Mouse (Mus musculus): ENCODE results near the gene Zc3h12d. TPM values are rescaled to one million over a fixed set of nuclear protein-coding genes. Genes with fewer than 3 reads are reported as not detected.

Zc3h12d gene
- polyA plus RNA-seq, 1 experiment from 2014 or later: 0.12 TPM

Small RNA genes lying within 50 kb of the gene (microRNA-seq; reads per million reads assigned to microRNA genes)
- 1.6 reads per million for gene Mir5104

Other genes with a start within 250 kb of the Zc3h12d start
- gene Lrp11, start 242.7 kb upstream of the Zc3h12d start, polyA plus RNA-seq (2014; fragmentation: Nextera tagmentation; extraction: Ambion mirVana): 9.6 and 11.5 TPM in 2 replicates
- gene Nup43, start 165.0 kb upstream of the Zc3h12d start, polyA plus RNA-seq (2014; fragmentation: Nextera tagmentation; extraction: Ambion mirVana): 57.3 and 66.2 TPM in 2 replicates
- gene Pcmt1, start 151.3 kb upstream of the Zc3h12d start, polyA plus RNA-seq (2014; fragmentation: Nextera tagmentation; extraction: Ambion mirVana): 145 TPM in 2 replicates
- gene Lats1, start 151.3 kb upstream of the Zc3h12d start, polyA plus RNA-seq (2014; fragmentation: Nextera tagmentation; extraction: Ambion mirVana): 14.2 and 16.8 TPM in 2 replicates
- gene Katna1, start 106.5 kb upstream of the Zc3h12d start, polyA plus RNA-seq (2014; fragmentation: Nextera tagmentation; extraction: Ambion mirVana): 67.3 and 68.2 TPM in 2 replicates
- gene Ginm1, start 39.6 kb upstream of the Zc3h12d start, polyA plus RNA-seq (2014; fragmentation: Nextera tagmentation; extraction: Ambion mirVana): 45.4 and 50.7 TPM in 2 replicates
- 48.5 and 51.6 TPM in 2 replicates for gene Ppil4, start 39.6 kb upstream of the Zc3h12d start, polyA plus RNA-seq (2014; fragmentation: Nextera tagmentation; extraction: Ambion mirVana)
- 23.9 and 25.6 TPM in 2 replicates for gene Tab2, start 123.8 kb downstream of the Zc3h12d start, polyA plus RNA-seq (2014; fragmentation: Nextera tagmentation; extraction: Ambion mirVana)

All from neural tube, embryonic 11.5 days (tissue).